Mouse (Mus musculus) effector memory CD4-positive, alpha-beta T cell, adult 5 months (primary cell): ENCODE measurements around the gene Metap1. TPM values are rescaled to one million over a fixed set of nuclear protein-coding genes. Genes with fewer than 3 reads are reported as not detected.

Experiments
- polyA plus RNA-seq: library from polyadenylated mRNA; unstranded; fragments of 100-300 nt; shearing (Covaris generic); gene quantifications from one replicate; pipeline ENCODE4 v1.2.1, GENCODE M21; 2017

The Metap1 gene
- polyA plus RNA-seq = 39.0 TPM

DNA sequence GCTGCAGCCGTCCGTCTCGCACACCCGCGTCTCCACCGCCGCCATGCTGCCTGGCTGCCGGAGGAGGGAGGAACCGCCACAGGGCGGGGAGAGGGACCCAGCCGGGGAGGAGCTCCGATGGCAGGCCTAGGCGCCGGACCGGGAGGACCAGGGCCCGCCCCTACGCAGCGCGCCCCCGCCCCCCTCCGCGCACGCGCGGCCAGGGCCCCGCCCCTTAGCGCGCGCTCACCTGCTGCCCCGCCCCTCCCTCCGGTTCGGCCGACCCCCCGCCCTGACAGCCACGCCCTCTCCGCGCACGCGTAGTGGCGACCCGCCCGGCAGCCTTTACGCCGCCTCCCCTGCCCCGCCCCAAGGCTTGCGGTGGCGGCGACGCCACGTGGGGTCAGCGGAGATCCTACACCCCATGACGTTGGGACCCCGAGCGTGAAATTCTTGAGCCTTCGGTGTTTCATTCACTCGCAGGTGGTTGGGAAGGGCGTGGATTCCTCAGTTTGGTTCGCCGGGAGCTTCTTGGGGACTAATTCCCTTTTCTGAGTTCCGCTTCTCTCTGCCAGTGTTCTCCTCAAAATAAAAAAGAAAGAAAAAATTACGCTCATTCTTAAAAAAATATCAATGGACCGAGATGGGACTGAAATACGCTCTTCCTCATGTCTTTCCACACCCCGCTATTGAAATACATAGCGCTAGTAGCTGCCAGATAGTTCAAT, at the start of gene Metap1:
Metap1 (minus strand) TSS at position 189 of the 707 bp plus-strand sequence.

DNA sequence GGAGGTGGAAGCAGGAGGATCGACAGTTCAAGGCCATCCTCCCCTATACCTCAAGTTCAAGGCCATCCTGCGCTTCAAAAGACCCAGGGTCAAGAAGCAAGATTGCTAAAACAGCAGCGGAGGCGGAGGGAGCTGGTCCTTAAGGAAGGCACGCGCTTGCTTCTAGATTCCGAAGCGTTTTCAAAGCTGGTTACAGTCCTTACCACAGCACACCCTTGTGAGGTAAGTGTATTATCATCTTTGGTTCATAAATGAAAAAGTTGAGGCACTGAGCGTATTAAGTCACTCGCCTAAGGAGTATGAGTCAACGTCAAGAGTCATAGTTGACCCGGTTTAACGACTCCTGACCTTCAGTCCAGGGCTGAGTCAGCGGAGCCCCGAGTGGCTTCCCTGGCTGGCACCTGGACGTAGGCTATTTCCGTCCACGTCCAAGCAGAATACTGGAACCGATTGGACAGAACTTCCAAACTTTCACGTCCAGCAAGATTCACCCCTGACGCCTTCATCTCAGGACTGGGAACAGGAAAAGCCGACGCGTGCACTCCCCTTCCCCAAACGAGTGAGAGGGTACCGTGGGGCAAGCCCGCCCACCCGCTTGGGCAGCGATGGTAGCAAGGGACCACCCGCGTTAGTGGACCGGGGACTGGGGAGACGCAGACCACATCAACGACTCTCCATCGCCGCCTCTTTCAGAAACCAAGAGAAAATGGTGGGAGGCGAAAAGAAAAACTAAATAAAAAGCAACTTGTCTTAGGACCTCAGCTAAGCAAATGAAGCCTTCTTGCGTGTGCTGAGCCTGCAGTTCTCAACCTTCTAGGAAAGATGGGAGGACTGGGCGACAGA, 37.0 kb upstream of the Metap1 start, which contains the start of gene Eif4e:
Eif4e (plus strand) TSS at position 107 of the 843 bp plus-strand sequence.

DNA sequence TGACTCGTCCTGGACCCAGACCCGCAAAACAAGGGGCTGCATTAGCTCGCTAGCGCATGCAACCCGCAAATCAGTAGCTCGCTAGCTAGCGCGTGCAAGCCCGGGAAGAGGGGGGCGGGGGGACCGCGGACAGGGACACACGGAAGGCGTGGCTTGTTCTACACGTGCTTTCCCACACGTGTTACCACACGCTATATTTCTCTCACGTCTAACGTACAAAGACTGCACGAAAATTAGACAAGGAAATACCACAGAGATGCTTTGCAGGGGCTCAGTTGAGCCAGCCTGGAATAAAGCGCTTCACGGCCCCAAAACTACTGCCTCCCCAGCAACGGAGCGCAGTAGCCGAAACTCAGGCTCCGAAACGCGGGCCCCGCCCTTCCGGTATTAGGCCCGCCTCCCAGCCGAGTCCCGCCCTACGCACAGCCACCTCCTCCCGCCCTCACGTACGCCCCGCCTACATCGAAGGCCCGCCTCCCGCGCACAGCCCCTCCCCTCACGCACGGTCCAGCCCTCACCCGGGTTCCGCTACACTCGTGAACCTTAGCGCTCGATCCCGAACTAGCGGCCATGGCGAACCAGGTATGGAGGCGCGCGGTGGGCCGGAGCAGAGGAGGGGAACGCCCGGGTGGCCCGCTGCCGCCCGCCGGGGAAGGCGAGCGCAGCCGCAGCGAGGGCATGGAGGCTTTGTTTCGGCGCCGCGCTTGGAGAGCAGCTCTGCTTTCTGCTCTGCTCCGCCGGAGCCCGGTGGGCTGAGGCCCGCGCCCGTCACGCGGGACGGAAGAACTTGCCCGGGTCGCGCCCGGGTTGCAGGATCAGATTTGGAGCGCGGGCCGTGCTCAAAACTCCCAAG, 46.5 kb downstream of the Metap1 start, which contains the start of gene Adh5:
Adh5 (plus strand) TSS at position 482 of the 853 bp plus-strand sequence.

DNA sequence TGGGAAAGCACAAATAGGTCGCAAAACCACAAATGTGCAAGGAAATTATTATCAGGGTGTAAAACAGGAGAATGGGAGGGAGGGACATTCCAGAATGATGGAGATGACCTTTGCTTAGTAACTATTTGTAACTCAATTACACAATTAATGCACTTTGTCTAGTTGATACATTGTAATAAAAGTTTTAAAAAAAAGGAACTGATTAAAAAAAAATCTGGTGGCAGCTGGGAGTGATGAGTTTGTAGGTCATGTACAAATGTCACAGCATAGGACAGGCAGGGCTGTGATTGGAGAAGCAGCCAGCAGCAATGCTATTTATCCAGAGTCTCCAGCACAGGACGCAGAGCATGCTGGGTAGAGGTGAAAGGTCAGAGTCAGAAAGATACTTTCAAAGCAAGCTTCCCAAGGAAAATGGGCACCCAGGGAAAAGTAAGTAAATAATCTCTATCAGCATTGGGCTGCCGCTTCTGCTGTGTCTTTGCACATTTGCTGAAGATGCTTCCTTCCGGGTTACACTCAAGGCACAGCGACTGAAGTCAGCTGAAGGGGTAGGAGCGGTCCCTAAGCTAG, 74.1 kb downstream of the Metap1 start, which contains the start of gene Adh4:
Adh4 (plus strand) TSS at position 346 of the 570 bp plus-strand sequence.

Other genes with a start within 250 kb of the Metap1 start
- gene Adh1, start 228.5 kb downstream of the Metap1 start, polyA plus RNA-seq = 2.4 TPM
- gene Adh6a, start 176.2 kb downstream of the Metap1 start, polyA plus RNA-seq = not detected
- gene Adh6b, start 147.7 kb downstream of the Metap1 start, polyA plus RNA-seq = not detected
- 1.0 TPM for gene Adh4, start 74.0 kb downstream of the Metap1 start, polyA plus RNA-seq
- gene Adh5, start 46.4 kb downstream of the Metap1 start, polyA plus RNA-seq = 122 TPM
- gene Eif4e, start 36.7 kb upstream of the Metap1 start, polyA plus RNA-seq = 236 TPM